Mouse (Mus musculus) olfactory bulb, adult 2 months (tissue): ENCODE results near the gene Rfpl4.

Experiments
- CTCF ChIP-seq: fragments of 200-500 bp; IDR thresholded peaks from 2 replicates; pipeline ENCODE4 v1.5.1; 2012; ENCODE audit warnings: low read depth, mild to moderate bottlenecking, low read length, moderate library complexity; ENCODE audit not compliant: insufficient read depth
- POLR2A ChIP-seq: fragments of 200-500 bp; IDR thresholded peaks from 2 replicates; pipeline ENCODE4 v1.6.1; 2012; ENCODE audit warnings: mild to moderate bottlenecking, low read depth, low read length, moderate library complexity; ENCODE audit not compliant: insufficient read depth

DNA sequence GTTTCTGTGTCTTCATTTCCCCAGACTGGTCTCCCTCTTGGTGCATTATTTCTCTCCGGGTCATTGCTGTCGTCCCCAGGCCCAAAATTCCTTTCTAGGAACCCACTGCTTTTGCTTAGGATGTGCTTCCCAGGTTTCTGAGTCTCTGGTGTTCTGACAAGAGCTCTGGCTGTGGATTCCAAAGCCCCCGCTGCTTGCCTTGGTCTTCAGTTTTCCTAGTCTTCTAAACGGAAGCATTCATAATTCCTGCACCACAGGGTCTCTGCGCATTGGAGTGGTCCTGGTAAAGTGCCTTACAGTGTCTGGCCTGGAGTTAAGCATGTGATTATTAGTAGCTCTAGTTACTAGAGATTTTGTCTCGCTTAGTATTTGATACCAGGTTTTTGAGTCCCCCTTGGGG, 35.9 kb downstream of the Rfpl4 start:
- TF ChIP-seq CTCF (no peak), POLR2A (no peak)
